Mouse (Mus musculus) adrenal gland, postnatal 25 days (tissue): Measurements from ENCODE around the gene Rpl7a. TPM values are rescaled to one million over a fixed set of nuclear protein-coding genes. Genes with fewer than 3 reads are reported as not detected.

Source experiments
- DNase-seq: peaks from one replicate; pipeline ENCODE4 v3.0.0; 2021; ENCODE audit warnings: mixed read lengths
- total RNA-seq: library from RNA; stranded (reverse); gene quantifications from 2 replicates; pipeline ENCODE4 v1.2.3, GENCODE M21; 2021

The Rpl7a gene
- total RNA-seq, 1 experiment from 2014 or later = 481 TPM

DNA sequence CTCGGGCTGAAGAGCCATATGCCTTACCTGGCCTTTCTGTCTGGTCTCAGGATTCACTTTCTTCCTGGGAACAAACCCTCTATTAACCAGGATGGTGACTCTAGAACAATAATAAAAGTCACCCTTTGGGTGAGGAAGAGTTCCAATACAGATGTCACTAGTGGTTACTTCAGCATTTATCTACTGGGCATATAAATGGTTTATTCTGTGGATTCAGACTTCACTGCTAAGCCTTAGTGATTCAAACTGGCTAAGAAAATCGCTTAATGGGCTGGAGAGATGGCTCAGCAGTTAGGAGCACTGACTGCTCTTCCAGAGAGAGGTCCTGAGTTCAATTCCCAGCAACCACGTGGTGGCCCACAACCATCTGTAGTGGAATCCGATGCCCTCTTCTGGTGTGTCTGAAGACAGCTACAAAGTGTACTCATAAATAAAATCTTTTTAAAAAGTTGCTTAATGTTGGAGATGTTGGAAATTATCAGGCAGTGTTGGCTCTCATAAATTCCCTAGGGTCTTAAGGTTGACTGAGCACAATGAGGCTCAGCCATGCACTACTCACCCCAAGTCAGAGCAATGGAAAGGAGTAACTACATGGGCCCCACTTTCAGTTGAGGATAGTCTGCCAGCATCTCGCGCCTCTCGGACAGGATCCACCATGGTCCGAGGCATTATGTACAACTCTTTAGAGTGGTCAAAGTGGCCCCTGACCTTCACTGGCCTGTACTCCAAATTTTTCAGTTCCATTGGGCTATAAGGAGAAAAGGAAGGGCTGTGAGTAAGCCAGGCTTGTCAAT lies 3.8 kb downstream of the Rpl7a start:
- DNase-seq = no peak

DNA sequence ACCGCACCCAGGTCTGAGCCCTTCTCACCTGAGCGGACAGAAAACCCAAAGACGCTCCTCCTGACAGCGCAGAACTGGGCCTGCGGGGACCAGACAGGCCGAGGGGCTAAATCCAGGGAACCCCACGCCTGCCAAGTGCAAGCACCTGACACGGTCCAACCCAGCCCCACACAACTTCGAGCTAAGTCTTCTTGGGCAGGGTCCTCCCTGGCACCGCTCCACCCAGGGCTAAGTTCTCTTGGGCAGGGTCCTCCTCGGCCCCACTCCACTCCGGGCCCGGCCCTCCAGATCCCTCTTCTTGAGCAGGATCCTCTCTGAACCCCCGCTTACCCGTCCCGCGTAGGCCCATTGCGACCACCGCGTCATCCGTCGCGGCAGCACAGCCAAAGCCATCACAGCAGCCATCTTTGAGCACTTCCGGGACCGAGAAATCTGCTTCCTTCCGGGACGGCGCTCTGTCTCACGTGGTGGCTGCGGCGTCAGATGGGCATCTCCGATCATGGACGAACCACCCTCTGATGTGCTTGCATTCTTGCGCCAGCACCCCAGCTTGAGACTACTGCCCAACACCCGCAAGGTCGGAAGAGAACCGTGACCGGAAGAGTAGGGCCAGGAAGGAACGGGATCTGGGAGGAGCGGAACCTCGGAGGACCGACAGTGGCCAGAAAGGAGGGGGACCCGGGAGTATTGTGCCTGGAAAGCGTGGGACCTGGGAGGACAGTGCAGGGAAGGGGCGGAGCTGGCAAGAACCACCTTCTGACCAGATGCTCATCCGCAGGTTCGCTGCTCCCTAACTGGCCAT lies 5.6 kb downstream of the Rpl7a start, which contains the start of the genes Surf2 and Surf1:
Gene Surf2 (plus strand): TSS at position 441 of the 802 bp plus-strand sequence.
Gene Surf1 (minus strand): TSS at position 604 of the 802 bp plus-strand sequence.
- peak; percentile 80 for DNase-seq

- no peak for DNase-seq
Observed at GRCm38 (mm10) chr2:26916738-26917137, 6.2 kb downstream of the Rpl7a start.

DNA sequence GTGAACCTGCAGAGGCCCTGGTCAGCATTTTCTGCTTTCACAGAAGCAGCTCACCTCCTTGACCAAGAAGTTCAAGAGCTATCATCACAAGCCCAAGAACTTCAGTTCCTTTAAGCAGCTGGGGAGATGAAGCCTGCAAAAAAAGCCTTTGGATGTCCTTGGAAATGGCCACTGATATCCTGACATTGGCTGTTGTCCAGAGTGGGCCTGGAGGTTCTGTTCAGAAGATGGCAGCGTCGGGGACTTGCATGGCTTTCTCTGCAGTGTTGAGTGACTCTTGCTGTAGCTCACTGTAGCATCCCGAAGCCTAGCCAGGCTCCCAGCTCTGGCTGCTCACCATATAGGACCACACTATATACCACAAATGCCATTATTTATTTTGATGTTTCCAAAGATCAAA lies 9.1 kb downstream of the Rpl7a start:
- peak; percentile 29 for DNase-seq

DNA sequence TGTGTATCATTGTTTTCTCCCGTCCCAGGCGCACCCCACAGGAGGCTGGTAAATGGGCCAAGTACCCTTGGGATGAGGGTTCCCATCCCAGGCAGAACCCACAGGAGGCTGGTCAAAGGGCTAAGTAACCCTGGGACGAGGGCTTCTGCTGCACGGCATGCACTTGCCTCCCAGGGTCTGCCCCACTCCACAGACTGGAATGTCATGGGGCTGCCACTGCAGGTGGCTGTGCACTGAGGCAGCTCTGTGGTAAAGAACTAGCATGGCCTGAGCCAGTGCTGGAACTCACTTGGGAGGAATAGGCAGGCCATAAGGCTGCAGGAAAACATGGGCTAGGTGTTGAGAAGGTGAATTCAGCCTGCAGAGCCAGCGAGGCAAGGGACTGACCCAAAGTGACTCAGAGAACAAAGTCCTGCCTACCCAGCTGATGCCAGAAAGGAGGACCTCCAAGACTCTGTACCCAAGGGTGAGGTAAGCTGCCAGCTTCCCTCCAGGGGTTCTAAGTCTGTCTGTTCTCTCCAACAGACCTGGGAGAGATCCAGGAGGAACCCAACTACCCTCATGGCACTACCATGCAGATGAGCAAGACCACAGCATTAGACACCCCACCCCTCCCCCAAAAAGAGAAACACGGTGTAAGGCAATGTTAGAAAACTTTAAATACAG lies 9.8 kb downstream of the Rpl7a start:
- DNase-seq = no peak

GRCm38 (mm10) chr2:26921784-26922183 lies 11.2 kb downstream of the Rpl7a start:
- DNase-seq = peak; percentile 64

DNA sequence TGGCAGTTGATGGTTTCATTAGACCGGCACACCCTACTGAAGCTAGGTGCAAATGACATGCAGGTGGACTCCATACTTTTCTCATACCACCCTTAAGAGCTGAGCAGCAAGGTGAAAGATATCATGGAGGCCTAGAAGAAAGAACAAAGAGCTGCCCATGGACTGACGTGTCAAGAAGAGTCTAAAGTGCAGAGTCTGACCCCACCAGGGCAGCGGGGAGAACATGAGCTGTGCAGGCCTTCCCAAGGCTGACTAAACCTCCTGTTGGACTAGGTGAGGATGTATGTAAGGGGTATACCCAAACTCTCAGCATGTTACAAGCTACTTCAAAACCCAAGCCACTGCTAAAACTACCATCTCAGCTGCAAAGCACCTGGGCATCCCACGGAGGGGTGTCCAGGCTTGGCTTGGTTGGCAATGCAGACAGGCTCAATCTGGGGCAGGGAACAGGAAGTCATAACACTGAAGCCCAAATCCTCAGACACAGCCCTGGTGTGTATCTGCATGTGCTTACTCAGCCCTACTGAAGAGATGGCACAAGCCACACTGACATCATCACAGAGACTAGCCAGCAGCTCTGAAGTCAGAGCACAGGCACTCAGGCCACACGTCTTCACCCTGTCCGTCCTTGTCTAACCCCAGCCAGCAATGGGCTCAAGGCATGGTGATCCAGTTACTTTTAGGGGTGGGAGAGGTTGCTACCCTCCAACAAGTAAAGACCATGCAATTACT lies 17.3 kb downstream of the Rpl7a start:
- DNase-seq = no peak

- peak; percentile 46 for DNase-seq
Observed at GRCm38 (mm10) chr2:26930390-26930789, 19.8 kb downstream of the Rpl7a start.

- DNase-seq = no peak
Observed at GRCm38 (mm10) chr2:26932473-26933303, 22.1 kb downstream of the Rpl7a start.

DNA sequence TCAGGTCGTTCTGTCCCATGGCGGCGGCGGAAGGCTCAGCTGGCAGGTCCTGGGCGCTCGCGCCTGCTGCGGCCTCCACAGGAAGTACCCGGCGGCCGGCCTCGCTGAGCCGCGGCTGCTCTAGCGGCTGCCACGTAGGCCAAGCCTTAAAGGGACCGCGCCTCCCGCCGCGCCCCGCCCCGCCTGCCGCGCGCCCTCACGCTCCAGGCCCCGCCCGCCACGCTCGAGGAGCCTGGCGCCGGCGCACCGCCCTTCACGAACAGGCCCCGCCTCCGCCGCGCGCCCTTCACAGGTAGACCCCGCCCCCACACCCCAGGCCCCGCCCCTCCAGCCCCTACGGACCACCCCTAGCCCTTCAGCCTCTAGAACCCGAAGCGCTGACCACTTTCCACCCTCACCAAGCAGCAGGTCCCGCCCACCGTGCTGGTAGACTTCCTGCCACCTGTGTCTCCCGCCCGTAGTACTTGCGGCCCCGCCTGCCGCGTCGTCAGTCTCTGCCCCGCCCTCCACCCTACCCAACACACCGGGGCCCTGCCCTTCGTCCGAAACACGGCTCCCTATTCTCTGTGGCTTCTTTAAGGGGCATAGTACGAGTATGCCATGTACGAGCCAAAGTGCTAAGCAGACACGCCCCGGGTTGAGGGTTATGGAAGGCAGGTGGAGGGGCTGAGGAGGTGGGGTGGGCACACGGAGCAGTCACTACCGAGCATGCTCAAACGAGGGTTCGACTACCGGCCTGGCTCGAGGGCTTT lies 22.9 kb downstream of the Rpl7a start, which contains the start of the genes Surf4 and Stkld1:
Gene Surf4 (minus strand): TSS at position 625 of the 752 bp plus-strand sequence.
Gene Stkld1 (plus strand): TSS at position 744 of the 752 bp plus-strand sequence.
- peak; percentile 96 for DNase-seq

DNA sequence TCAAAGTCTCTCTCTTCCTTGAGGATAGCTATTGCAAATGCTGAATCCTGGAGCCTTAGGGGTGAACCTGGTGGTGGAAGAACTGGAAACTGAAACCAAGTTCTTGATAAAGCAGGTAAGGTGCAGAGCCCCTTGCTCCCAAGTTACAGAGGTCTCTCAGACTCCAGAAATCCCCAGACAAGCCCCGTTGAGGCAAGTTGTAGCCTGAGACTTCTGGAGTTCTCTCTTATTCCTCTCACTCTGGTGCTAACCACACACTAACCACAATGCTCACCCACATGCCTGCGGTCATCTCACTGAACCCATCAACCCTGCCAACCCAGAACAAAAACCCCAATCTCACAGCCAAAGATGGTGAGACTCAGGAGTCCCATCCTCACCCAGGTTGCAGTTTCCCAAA lies 24.7 kb downstream of the Rpl7a start:
- DNase-seq = no peak

- DNase-seq = no peak
Observed at GRCm38 (mm10) chr2:26936425-26936824, 25.9 kb downstream of the Rpl7a start.

DNA sequence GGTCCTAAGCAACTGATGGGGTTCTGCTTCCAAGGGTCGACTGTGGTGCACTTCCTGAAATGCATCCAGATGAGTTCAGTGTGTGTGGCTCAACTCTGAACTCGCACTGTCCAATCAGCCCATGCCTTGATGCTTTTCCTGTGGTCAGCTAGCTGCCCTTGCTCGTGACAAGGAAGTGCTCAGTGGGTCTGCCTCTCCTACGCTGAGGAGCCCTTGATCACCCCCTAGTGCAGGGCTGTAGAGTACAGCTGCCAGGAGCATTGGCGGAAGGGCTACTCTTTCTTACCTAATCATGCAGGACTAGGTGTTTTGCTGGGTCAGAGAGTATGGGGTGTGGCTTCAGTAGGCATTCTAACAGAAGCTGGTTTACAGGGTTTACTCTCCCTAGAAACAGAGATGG lies 31.0 kb downstream of the Rpl7a start:
- DNase-seq = no peak

DNA sequence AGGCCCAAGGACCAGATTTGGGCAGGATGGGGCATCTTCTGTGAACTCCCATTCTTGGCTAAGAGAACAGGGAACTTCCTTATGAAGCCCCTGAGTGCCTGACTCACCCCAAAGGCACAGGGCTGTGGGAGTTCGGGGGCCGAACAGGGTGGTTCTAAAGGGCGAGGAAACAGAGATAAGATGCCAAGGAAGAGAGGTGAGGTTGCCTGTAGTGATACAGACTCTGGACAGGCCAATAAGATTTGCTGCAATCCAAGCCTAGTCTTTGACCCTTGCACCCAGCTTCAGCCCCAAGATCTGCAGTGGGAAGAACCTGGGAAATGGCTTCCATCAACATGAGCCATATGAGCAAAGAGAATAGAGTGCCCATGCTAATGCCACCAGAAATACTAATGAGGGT lies 32.7 kb downstream of the Rpl7a start:
- DNase-seq = no peak

- no peak for DNase-seq
Observed at GRCm38 (mm10) chr2:26950411-26950810, 39.8 kb downstream of the Rpl7a start.

GRCm38 (mm10) chr2:26951346-26951905 lies 40.9 kb downstream of the Rpl7a start:
- peak; percentile 16 for DNase-seq

- DNase-seq = no peak
Observed at GRCm38 (mm10) chr2:26952193-26952592, 41.6 kb downstream of the Rpl7a start.

GRCm38 (mm10) chr2:26952866-26953265 lies 42.3 kb downstream of the Rpl7a start:
- no peak for DNase-seq

- DNase-seq = no peak
Observed at GRCm38 (mm10) chr2:26954735-26955395, 44.3 kb downstream of the Rpl7a start.
